Mouse (Mus musculus): Measurements from ENCODE around the gene Tmem163.

The Tmem163 gene

DNA sequence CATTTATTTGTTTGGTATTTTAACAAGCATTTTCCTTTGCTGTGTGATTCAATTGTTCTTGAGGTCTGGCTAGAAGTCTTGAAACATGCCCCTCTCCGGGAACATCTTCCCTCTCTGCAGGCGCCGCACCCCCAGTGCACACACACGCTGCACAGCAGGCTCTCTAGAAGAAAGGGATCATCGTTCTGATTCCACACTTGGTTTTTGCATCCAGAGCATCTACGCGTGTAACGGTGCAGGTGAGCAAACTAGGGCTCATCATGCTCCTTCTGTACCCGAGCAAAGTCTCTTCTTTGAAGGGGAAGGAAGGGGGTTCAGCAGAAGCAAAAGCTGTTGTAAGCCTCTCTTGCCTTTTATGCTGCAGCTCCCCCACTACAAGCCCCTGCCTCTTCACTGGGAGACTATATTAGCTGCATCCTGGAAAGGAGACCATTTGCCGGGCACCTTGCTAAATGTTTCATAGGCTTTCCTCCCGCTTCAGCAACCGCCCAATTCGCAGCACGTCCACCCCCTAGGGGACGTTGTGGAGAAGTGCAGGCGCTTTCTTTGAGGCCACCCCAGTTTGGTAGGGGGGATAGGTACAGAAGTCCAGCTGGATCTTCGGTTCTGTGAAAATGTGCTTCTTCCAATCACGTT lies at the start of gene Tmem163:
Gene Tmem163, minus strand, starts transcription at position 51 of the 636 bp plus-strand sequence.
- ATAC-seq (ENCODE audit: low TSS enrichment): no peak

DNA sequence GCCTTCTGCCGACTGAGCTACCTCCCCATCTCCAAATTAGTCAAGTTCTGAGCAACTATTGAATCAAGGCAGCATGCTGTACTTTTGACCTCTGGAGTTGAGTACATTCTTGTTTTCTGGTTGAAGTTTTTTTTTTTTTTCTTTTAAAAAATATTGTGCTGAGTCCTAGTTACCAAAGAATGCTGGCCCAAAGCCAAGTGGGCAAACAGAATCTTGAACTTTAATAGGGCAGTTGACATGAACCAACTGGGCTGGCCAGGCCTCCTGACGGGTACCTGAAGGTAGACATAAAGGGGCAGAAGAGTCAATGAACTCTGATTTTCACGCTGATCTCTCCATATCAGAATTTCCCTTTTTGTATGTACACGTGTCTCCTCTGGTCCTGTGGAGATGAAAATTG lies 49.7 kb upstream of the Tmem163 start, which contains the start of gene Acmsd:
Gene Acmsd, plus strand, starts transcription at position 318 of the 400 bp plus-strand sequence.
- ATAC-seq (ENCODE audit: low TSS enrichment): no peak

- ATAC-seq (ENCODE audit: low TSS enrichment): no peak
Observed at GRCm38 (mm10) chr1:127723596-127723995, 44.2 kb upstream of the Tmem163 start.

GRCm38 (mm10) chr1:127718290-127718689 lies 38.9 kb upstream of the Tmem163 start:
- no peak for ATAC-seq (ENCODE audit: low TSS enrichment)

- ATAC-seq (ENCODE audit: low TSS enrichment): peak; percentile 95
Observed at GRCm38 (mm10) chr1:127716441-127716840, 37.1 kb upstream of the Tmem163 start.

DNA sequence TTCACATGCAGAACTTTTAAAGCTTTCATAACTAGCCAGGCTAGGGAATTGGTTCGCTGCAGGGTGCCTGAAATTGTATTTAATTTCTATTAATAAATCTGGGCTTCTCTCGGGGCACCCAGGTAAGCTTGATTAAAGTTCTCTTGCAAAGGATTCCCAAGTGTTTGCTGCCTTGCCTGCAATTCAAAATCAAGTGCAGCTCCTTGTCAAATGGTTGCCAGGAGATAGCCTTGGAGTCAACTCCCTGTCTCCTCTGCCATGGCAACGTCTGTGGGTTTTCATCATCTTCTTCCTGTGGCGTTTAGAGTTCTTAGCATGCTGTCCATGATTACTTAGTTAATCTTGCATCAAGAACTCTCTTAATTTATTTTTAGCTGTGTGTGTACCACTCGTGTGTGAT lies 26.9 kb upstream of the Tmem163 start:
- no peak for ATAC-seq (ENCODE audit: low TSS enrichment)

DNA sequence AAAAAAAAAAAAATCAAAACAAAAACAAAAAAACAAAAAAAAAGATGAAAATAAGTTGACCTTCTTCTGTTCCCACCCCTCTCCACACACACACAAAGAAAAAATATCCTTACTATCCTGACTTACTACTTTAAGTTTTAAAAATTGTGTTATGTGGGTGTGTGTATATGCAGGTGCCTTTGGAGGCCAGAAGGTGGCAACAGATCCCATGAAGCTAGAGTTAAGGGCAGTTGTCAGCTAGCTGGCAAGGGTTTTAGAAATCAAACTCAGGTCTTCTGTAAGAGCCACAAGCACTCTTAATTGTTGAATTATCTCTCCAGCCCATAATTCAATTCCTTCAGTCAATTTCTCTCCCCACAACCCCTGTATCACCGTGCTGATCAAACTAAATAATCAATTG lies 22.8 kb upstream of the Tmem163 start:
- ATAC-seq (ENCODE audit: low TSS enrichment): no peak

- peak; percentile 59; the same call in 1 of the 2 replicates for ATAC-seq (ENCODE audit: low TSS enrichment)
Observed at GRCm38 (mm10) chr1:127696533-127696932, 17.2 kb upstream of the Tmem163 start.

- ATAC-seq (ENCODE audit: low TSS enrichment): peak; percentile 47
Observed at GRCm38 (mm10) chr1:127677661-127678580, 1.4 kb downstream of the Tmem163 start.

DNA sequence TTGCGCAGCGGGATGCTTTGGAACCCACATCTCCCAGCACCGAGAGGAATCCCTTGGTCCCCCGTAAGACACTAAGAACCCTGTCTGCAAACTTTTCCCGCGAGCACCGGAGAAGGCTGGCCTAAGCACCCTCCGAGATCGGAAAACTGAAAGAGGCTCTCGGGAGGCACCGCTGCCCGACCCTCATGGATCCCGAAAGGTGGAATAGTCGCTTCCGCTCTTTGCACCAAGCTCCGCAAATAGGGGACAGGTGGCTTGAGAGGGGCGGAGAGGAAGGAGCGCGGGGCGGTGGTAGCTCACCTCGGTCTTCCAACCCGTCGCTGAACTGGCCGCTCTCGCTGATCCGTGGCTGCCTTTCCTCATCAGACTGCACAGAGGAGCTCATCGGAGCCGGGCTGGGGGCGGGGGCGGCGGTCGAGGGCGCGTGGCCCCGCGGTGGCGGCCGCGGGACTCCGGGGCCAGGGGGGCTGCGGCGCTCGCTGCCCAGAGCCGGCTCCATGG lies 2.2 kb downstream of the Tmem163 start:
- ATAC-seq (ENCODE audit: low TSS enrichment): no peak

DNA sequence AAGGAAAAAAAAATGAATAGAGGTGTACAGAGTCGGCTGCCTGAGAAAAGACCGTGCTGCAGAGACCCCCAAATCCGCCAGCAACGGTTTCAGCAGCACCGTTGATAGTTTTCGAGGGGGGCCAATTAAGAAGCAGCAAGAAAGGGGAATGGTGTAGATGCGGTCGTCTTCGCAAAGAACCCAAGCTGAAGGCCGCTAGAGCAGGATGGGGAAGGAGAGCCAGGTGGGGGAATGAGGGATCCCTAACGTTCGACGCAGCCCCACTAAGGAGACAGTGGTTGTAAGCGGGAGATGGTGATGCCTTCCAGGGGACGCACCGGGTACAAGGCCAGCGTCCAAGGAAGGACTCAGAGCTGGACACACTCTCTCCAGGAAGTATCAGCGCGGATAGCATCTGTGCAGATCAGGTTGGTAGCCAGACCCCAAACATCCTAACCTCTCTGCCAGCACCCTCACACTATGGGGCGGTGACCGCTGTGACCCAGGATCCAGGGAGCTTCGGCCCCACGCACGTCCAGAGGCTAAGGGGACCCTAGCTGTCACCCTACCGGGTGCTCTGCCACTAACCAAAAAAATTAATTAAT lies 2.7 kb downstream of the Tmem163 start:
- no peak for ATAC-seq (ENCODE audit: low TSS enrichment)

GRCm38 (mm10) chr1:127676116-127676515 lies 3.2 kb downstream of the Tmem163 start:
- peak; percentile 42 for ATAC-seq (ENCODE audit: low TSS enrichment)

- ATAC-seq (ENCODE audit: low TSS enrichment): no peak
Observed at GRCm38 (mm10) chr1:127675253-127675652, 4.1 kb downstream of the Tmem163 start.

DNA sequence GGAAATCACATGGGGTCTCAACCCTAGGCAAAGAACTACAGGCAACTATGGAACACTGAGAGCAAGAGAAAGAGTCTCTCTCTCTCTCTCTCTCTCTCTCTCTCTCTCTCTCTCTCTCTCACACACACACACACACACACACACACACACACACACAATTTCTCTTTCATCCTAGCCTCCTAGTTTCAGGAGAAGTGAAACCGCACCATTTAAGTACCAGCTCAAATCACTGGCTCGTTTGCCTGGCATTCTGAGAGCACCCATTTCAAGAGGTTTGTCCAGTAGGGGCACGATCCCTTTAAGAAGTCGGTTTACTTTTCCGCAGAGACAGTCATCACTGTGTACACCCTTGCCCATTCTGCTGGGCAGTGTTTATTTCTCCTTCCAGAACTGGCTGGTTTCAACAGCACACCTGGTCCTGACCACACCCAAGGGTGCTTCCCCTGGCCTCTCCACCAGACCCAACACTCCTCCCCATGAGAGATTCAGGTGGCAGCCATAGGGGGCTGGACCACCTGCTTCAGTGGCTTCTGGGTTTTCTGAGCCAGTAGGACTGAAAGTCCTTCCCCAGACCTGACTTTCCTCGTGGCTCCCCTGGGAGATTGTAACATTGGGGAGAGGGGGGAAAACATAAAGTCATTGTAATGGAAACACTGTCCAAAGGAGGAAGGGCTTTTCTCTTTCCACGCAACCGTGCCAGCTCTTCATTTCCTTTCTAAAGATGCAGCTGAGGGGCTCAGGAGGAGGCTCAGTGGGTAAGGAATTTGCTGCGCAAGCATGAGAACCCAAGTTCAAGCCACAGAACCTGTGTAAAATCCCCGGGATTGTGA lies 5.9 kb downstream of the Tmem163 start:
- no peak for ATAC-seq (ENCODE audit: low TSS enrichment)

DNA sequence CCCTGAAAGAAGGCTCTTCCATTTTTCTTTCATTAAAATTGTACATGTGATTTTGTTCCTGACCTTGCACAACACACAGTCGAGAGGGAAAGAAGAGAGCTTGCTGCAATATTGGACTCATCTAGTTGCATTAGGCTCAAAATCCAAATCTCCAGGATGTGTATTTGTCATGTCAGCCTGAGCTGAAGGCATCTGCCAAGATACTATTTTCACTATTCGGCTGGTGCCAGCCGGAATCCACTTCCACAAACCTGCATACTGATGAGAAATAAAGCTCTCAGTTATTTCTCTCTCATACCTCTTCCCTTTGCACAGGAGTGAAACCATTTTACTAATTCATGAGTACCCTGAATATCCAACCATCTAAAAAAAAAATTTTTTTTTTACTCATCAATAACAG lies 11.2 kb downstream of the Tmem163 start:
- peak; percentile 64; the same call in 1 of the 2 replicates for ATAC-seq (ENCODE audit: low TSS enrichment)

DNA sequence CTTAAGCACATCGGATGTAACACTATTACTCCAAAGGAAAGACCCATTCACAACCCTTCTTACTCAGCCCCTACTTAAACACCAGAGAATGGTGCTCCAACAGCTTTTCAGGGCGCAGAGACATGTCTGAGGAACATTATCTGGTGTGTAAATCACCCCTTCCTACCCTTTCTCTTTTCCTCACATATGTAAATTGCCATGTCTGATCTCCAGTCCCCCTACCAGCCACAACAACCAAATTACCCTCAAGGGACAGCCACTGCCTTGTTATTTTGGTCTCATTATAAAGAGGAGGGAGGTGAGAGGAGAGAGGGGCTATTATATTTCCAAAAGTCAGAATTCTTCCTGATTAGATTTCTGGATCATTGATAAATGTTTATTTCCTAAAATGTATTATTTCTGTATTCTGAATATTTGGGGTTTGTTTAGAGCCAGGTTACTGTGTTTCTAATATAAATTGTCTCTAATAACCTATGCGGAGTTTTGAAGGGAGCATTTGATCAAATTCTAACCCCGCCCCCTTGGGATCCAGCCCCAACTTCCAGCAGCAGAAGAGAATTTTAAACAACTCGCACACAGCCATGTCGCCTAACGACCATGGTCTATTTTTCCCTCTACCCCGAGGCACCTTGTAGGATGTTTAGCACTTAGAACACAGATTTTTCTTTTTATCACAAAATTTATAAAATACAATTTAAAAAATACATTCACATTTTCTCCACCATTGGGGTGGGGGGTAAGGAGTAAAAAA lies 12.1 kb downstream of the Tmem163 start:
- no peak for ATAC-seq (ENCODE audit: low TSS enrichment)

GRCm38 (mm10) chr1:127666221-127666620 lies 13.1 kb downstream of the Tmem163 start:
- ATAC-seq (ENCODE audit: low TSS enrichment): no peak

DNA sequence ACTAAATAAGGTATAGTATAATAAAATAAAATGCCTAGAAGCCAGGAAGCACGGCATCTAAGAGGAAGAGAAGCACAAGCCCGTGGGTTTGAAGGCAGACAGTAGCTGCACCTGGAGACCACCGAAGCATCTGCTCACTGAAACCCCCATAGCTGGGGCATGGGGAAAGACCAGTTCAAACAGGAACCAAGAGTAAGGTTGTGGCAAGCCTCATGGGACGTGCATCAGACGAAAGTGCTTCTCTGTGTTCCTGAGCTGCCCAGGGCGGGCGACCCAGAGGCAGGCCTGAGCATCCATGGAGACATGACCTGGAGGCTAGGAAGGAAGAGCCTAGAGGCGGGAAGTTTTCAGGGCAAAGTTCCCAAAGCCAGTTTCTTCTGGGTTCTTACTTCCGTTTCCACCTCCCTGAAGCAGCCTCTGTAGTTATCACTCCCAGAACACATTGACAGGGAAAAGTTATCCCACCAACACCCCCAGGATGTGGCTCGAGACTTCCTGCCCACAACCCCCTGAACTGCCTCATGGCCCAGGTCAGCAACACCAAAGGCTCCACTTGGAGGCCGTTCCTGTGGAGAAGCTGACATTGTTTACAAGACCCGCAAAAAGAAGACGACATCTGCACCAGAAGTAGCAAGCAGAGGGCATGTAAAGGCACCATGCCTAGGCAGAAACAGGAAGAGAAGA lies 16.8 kb downstream of the Tmem163 start:
- ATAC-seq (ENCODE audit: low TSS enrichment): no peak

GRCm38 (mm10) chr1:127661118-127662012 lies 18.0 kb downstream of the Tmem163 start:
- peak; percentile 57; the same call in 1 of the 2 replicates for ATAC-seq (ENCODE audit: low TSS enrichment)

Data from frontal cortex, adult (tissue).